Mouse (Mus musculus): ENCODE data around the gene Abr. TPM values are rescaled to one million over a fixed set of nuclear protein-coding genes. Genes with fewer than 3 reads are reported as not detected.
A peak's percentile ranks its signal among the peaks of the same experiment; 100 is the strongest.

The Abr gene
- total RNA-seq, 2 experiments from 2014 or later = 439 to 452 TPM

GRCm38 (mm10) chr11:76530168-76530935 is 91.8 kb downstream of the Abr start:
- intact Hi-C loops (cut with DNase I) = loop anchor here (5.0 kb wide), 1 partner anchor 42 kb away; no protein-coding TSS in a partner anchor
- no peak for DNase-seq (ENCODE audit: low spot score in 2 of 2)

- peak in 1 of 2 experiments; percentile 54 for DNase-seq (ENCODE audit: low spot score in 2 of 2)
- intact Hi-C loops (cut with DNase I) = loop anchor here (5.0 kb wide), 1 partner anchor 43 kb away; no protein-coding TSS in a partner anchor
These were observed 92.6 kb downstream of the Abr start for GRCm38 (mm10) chr11:76529352-76530141.

- DNase-seq (ENCODE audit: low spot score in 2 of 2) = no peak
- intact Hi-C loops (cut with DNase I) = loop anchor here (2.0 kb wide), 1 partner anchor 19 kb away; no protein-coding TSS in a partner anchor
These were observed 96.3 kb downstream of the Abr start for GRCm38 (mm10) chr11:76525646-76526351.

- intact Hi-C loops (cut with DNase I) = loop anchor here (2.0 to 5.0 kb wide), 2 partner anchors 18 to 122 kb away; no protein-coding TSS in a partner anchor
- DNase-seq (ENCODE audit: low spot score in 2 of 2) = peak in 1 of 2 experiments; percentile 67
These were observed 97.2 kb downstream of the Abr start for GRCm38 (mm10) chr11:76524947-76525346.

GRCm38 (mm10) chr11:76523356-76523755 is 98.8 kb downstream of the Abr start:
- DNase-seq (ENCODE audit: low spot score in 2 of 2) = peak in 1 of 2 experiments; percentile 71
- intact Hi-C loops (cut with DNase I) = loop anchor here (5.0 kb wide), 1 partner anchor 124 kb away; no protein-coding TSS in a partner anchor

GRCm38 (mm10) chr11:76520889-76521288 is 101.2 kb downstream of the Abr start:
- intact Hi-C loops (cut with DNase I) = loop anchor here (5.0 kb wide), 1 partner anchor 126 kb away; no protein-coding TSS in a partner anchor
- DNase-seq (ENCODE audit: low spot score in 2 of 2) = no peak

GRCm38 (mm10) chr11:76518613-76519012 is 103.5 kb downstream of the Abr start:
- intact Hi-C loops (cut with DNase I) = no loop called here

GRCm38 (mm10) chr11:76518125-76518524 is 104.0 kb downstream of the Abr start:
- no peak for DNase-seq (ENCODE audit: low spot score in 2 of 2)
- intact Hi-C loops (cut with DNase I) = no loop called here

More at GRCm38 (mm10) chr11:76518613-76519012, 103.5 kb downstream of the Abr start:
- DNase-seq (ENCODE audit: low spot score in 2 of 2) = no peak

- intact Hi-C loops (cut with DNase I) = no loop called here
- DNase-seq (ENCODE audit: low spot score in 2 of 2) = no peak
These were observed 105.2 kb downstream of the Abr start for GRCm38 (mm10) chr11:76516951-76517350.

- DNase-seq (ENCODE audit: low spot score in 2 of 2) = no peak
- intact Hi-C loops (cut with DNase I) = no loop called here
These were observed 107.0 kb downstream of the Abr start for GRCm38 (mm10) chr11:76515123-76515522.

- no peak for DNase-seq (ENCODE audit: low spot score in 2 of 2)
- intact Hi-C loops (cut with DNase I) = no loop called here
These were observed 111.1 kb downstream of the Abr start for GRCm38 (mm10) chr11:76510977-76511376.

- DNase-seq (ENCODE audit: low spot score in 2 of 2) = no peak
- intact Hi-C loops (cut with DNase I) = loop anchor here (5.0 kb wide), 1 partner anchor 137 kb away; no protein-coding TSS in a partner anchor
These were observed 112.1 kb downstream of the Abr start for GRCm38 (mm10) chr11:76509751-76510723.

GRCm38 (mm10) chr11:76508831-76509595 is 113.1 kb downstream of the Abr start:
- intact Hi-C loops (cut with DNase I) = loop anchor here (5.0 kb wide), 1 partner anchor 138 kb away; no protein-coding TSS in a partner anchor
- DNase-seq (ENCODE audit: low spot score in 2 of 2) = peak; percentile 74 to 82

GRCm38 (mm10) chr11:76508125-76508524 is 114.0 kb downstream of the Abr start:
- no peak for DNase-seq (ENCODE audit: low spot score in 2 of 2)
- intact Hi-C loops (cut with DNase I) = loop anchor here (5.0 kb wide), 1 partner anchor 139 kb away; no protein-coding TSS in a partner anchor

GRCm38 (mm10) chr11:76507302-76508124 is 114.6 kb downstream of the Abr start:
- intact Hi-C loops (cut with DNase I) = loop anchor here (2.0 to 5.0 kb wide), 2 partner anchors 17 to 140 kb away; no protein-coding TSS in a partner anchor
- peak; percentile 79 to 80 for DNase-seq (ENCODE audit: low spot score in 2 of 2)

GRCm38 (mm10) chr11:76506514-76507228 is 115.4 kb downstream of the Abr start:
- intact Hi-C loops (cut with DNase I) = loop anchor here (2.0 to 5.0 kb wide), 2 partner anchors 18 to 141 kb away; no protein-coding TSS in a partner anchor
- DNase-seq (ENCODE audit: low spot score in 2 of 2) = peak in 1 of 2 experiments; percentile 56
